Mouse (Mus musculus) forebrain, embryonic 11.5 days (tissue): ENCODE measurements around the gene Sgpl1. TPM values are rescaled to one million over a fixed set of nuclear protein-coding genes. Genes with fewer than 3 reads are reported as not detected.
A peak's percentile ranks its signal among the peaks of the same experiment; 100 is the strongest.

Source experiments
- ATAC-seq: fragments of 200-750 bp; cut with Nextera tagmentation; replicated peaks from 2 replicates; pipeline ENCODE4 v1.8.0; 2017; ENCODE audit warnings: moderate TSS enrichment; ENCODE audit not compliant: low FRiP score
- DNase-seq: peaks from one replicate; pipeline ENCODE4 v3.0.0-alpha.2; 2017; ENCODE audit warnings: low spot score
- H3K27ac ChIP-seq: fragments of 300-500 bp; sonication (generic); 2 replicates; pipeline ENCODE4 v1.5.1; 2014; ENCODE audit warnings: low read depth, low read length
- H3K27me3 ChIP-seq: fragments of 300-500 bp; sonication (generic); 2 replicates; pipeline ENCODE4 v1.6.1; 2014; ENCODE audit warnings: mild to moderate bottlenecking, low read length, mixed read lengths; ENCODE audit not compliant: control insufficient read depth, insufficient read depth
- H3K36me3 ChIP-seq: fragments of 300-500 bp; sonication (generic); 2 replicates; pipeline ENCODE4 v1.6.1; 2014; ENCODE audit warnings: mild to moderate bottlenecking, low read length, moderate library complexity, mixed read lengths; ENCODE audit not compliant: control insufficient read depth, insufficient read depth
- H3K4me1 ChIP-seq: fragments of 300-500 bp; sonication (generic); replicated peaks from 2 replicates; pipeline ENCODE4 v1.6.1; 2014; ENCODE audit warnings: low read length, mixed read lengths; ENCODE audit not compliant: control insufficient read depth, insufficient read depth
- H3K4me2 ChIP-seq: fragments of 300-500 bp; sonication (generic); 2 replicates; pipeline ENCODE4 v1.6.1; 2014; ENCODE audit warnings: low read depth, mild to moderate bottlenecking, low read length, moderate library complexity, mixed read lengths; ENCODE audit not compliant: severe bottlenecking
- H3K4me3 ChIP-seq: fragments of 300-500 bp; sonication (generic); 2 replicates; pipeline ENCODE4 v1.5.1; 2014; ENCODE audit warnings: low read depth, low read length
- H3K9ac ChIP-seq: fragments of 300-500 bp; sonication (generic); 2 replicates; pipeline ENCODE4 v1.6.1; 2014; ENCODE audit warnings: low read length
- H3K9me3 ChIP-seq: fragments of 300-500 bp; sonication (generic); 2 replicates; pipeline ENCODE4 v1.6.1; 2016; ENCODE audit warnings: low read length, mixed read lengths; ENCODE audit not compliant: control insufficient read depth
- WGBS: fragments of 180-500 bp; shearing (Covaris S2); extraction: QIAGEN DNeasy Blood & Tissue Kit; methylation state at CpG from one replicate; pipeline ENCODE4 v1.1.7; 2014; 5-methylcytosine and 5-hydroxymethylcytosine counted together
- polyA plus RNA-seq: library from polyadenylated mRNA; unstranded; fragments of >200 nt; fragmentation: Nextera tagmentation; extraction: Ambion mirVana; gene quantifications from 2 replicates; pipeline ENCODE4 v1.2.1, GENCODE M21; 2014

Sgpl1 gene
- polyA plus RNA-seq: 78.0 and 83.0 TPM in 2 replicates

- WGBS: under 1% methylated on average over 82 of the region's 82 CpGs
- Histone ChIP-seq H3K4me2 (peak within 1 kb of the TSS; percentile 93), H3K9ac (peak within 1 kb of the TSS; percentile 72), H3K27ac (peak within 1 kb of the TSS; percentile 82), H3K9me3 (no peaks in the 10 kb centered on the region), H3K4me1 (0 out of 2 replicates have a peak, but pooled peaks cover 2% of the 10 kb centered on the region), H3K36me3 (no peaks in the 10 kb centered on the region), H3K27me3 (no peaks in the 10 kb centered on the region), H3K4me3 (peak within 1 kb of the TSS; percentile 76)
- peak; percentile 97 for DNase-seq
- peak; percentile 88 for ATAC-seq
Measured at GRCm38 (mm10) chr10:61147157-61148040, at the start of gene Sgpl1. Gene Sgpl1, minus strand, starts transcription at chr10:61147703.

GRCm38 (mm10) chr10:61195718-61196291 is 48.3 kb upstream of the Sgpl1 start:
- H3K36me3 ChIP-seq: no peaks in the 10 kb centered on the region
- H3K4me1 ChIP-seq: peaks cover 4% of the 10 kb centered on the region; the same call in 1 of the 2 replicates
- ATAC-seq: no peak
- H3K9ac ChIP-seq: no peak overlapping the region
- H3K4me3 ChIP-seq: no peak overlapping the region
- DNase-seq: no peak
- WGBS: 86% methylated on average over 5 of the region's 5 CpGs
- no peak overlapping the region for H3K27ac ChIP-seq
- no peaks in the 10 kb centered on the region for H3K9me3 ChIP-seq
- no peak overlapping the region for H3K4me2 ChIP-seq
- no peaks in the 10 kb centered on the region for H3K27me3 ChIP-seq

- ATAC-seq: no peak
- no peak overlapping the region for H3K9ac ChIP-seq
- H3K9me3 ChIP-seq: no peaks in the 10 kb centered on the region
- peaks cover 4% of the 10 kb centered on the region; the same call in 1 of the 2 replicates for H3K4me1 ChIP-seq
- H3K4me2 ChIP-seq: no peak overlapping the region
- H3K4me3 ChIP-seq: no peak overlapping the region
- WGBS: 84% methylated on average over 8 of the region's 8 CpGs
- H3K36me3 ChIP-seq: no peaks in the 10 kb centered on the region
- no peak for DNase-seq
- no peaks in the 10 kb centered on the region for H3K27me3 ChIP-seq
- no peak overlapping the region for H3K27ac ChIP-seq
Measured at GRCm38 (mm10) chr10:61195216-61195615, 47.7 kb upstream of the Sgpl1 start.

- no peak overlapping the region for H3K4me2 ChIP-seq
- H3K27me3 ChIP-seq: no peaks in the 10 kb centered on the region
- H3K27ac ChIP-seq: no peak overlapping the region
- ATAC-seq (no peak), DNase-seq (no peak)
- H3K36me3 ChIP-seq: no peaks in the 10 kb centered on the region
- H3K9ac ChIP-seq: no peak overlapping the region
- WGBS: 87% methylated on average over 9 of the region's 9 CpGs
- no peaks in the 10 kb centered on the region for H3K9me3 ChIP-seq
- no peak overlapping the region for H3K4me3 ChIP-seq
- no peaks in the 10 kb centered on the region for H3K4me1 ChIP-seq
Measured at GRCm38 (mm10) chr10:61194611-61195010, 47.1 kb upstream of the Sgpl1 start.

GRCm38 (mm10) chr10:61188010-61188409 is 40.5 kb upstream of the Sgpl1 start:
- WGBS: 66% methylated on average over 3 of the region's 3 CpGs
- Histone ChIP-seq H3K27ac (no peak overlapping the region), H3K36me3 (no peaks in the 10 kb centered on the region), H3K4me1 (no peaks in the 10 kb centered on the region; the same call in 1 of the 2 replicates), H3K4me2 (no peak overlapping the region), H3K27me3 (no peaks in the 10 kb centered on the region), H3K9ac (no peak overlapping the region), H3K4me3 (no peak overlapping the region), H3K9me3 (no peaks in the 10 kb centered on the region)
- DNase-seq: no peak
- ATAC-seq: no peak

GRCm38 (mm10) chr10:61187001-61187400 is 39.5 kb upstream of the Sgpl1 start:
- H3K4me2 ChIP-seq: no peak overlapping the region
- DNase-seq (no peak), ATAC-seq (no peak)
- H3K4me1 ChIP-seq: no peaks in the 10 kb centered on the region; the same call in 1 of the 2 replicates
- H3K9ac ChIP-seq: no peak overlapping the region
- H3K36me3 ChIP-seq: no peaks in the 10 kb centered on the region
- H3K27ac ChIP-seq: no peak overlapping the region
- no peak overlapping the region for H3K4me3 ChIP-seq
- 78% methylated on average over 3 of the region's 3 CpGs for WGBS
- no peaks in the 10 kb centered on the region for H3K9me3 ChIP-seq
- no peaks in the 10 kb centered on the region for H3K27me3 ChIP-seq

- ATAC-seq: no peak
- Histone ChIP-seq H3K4me3 (no peak overlapping the region), H3K9ac (no peak overlapping the region), H3K27me3 (no peaks in the 10 kb centered on the region), H3K9me3 (no peaks in the 10 kb centered on the region), H3K36me3 (no peaks in the 10 kb centered on the region), H3K4me1 (no peaks in the 10 kb centered on the region), H3K27ac (no peak overlapping the region), H3K4me2 (no peak overlapping the region)
- WGBS: 87% methylated on average over 6 of the region's 6 CpGs
- no peak for DNase-seq
Measured at GRCm38 (mm10) chr10:61179927-61180326, 32.4 kb upstream of the Sgpl1 start.

- Histone ChIP-seq H3K27me3 (no peaks in the 10 kb centered on the region), H3K9me3 (no peaks in the 10 kb centered on the region), H3K36me3 (no peaks in the 10 kb centered on the region), H3K4me1 (no peaks in the 10 kb centered on the region), H3K9ac (no peak overlapping the region), H3K4me3 (no peak overlapping the region), H3K4me2 (no peak overlapping the region), H3K27ac (no peak overlapping the region)
- no peak for DNase-seq
- 85% methylated on average over 8 of the region's 8 CpGs for WGBS
- ATAC-seq: no peak
Measured at GRCm38 (mm10) chr10:61178687-61179086, 31.2 kb upstream of the Sgpl1 start.
